Mouse (Mus musculus): ENCODE measurements around the gene Slmap. TPM values are rescaled to one million over a fixed set of nuclear protein-coding genes. Genes with fewer than 3 reads are reported as not detected.

Gene Slmap
- polyA plus RNA-seq, 1 experiment from 2014 or later: 14.1 TPM

DNA sequence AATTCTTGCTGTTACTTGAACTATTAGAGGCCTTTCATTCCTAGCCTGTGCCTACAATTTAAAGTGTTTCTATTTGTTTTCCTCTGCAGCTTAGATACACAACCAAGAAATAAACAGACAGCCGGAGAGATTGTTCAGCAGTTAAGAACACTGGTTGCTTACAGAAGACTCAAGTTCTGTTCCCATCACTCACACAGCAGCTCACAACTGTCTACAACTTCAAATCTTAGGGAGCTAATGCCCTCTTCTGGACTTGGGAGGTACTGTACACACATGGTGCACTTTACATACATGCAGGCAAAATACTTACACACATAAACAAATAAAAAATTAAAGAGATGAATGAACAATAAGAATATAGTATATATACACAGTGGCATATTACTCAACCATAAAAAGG, 39.7 kb downstream of the Slmap start:
- Histone ChIP-seq H3K4me2 (no peak overlapping the region), H3K27ac (replicated peaks) (no peak overlapping the region), H3K4me3 (no peak overlapping the region), H3K36me3 (no peaks in the 10 kb centered on the region), H3K9ac (no peak overlapping the region), H3K4me1 (replicated peaks) (no peaks in the 10 kb centered on the region), H3K9me3 (no peaks in the 10 kb centered on the region), H3K27me3 (no peaks in the 10 kb centered on the region)
- ATAC-seq (ENCODE audit: low FRiP score, low read depth): no peak
- 94% methylated on average over 1 of the region's 1 CpGs for WGBS

- Histone ChIP-seq H3K27ac (replicated peaks) (no peak overlapping the region), H3K9me3 (no peaks in the 10 kb centered on the region), H3K9ac (no peak overlapping the region), H3K27me3 (no peaks in the 10 kb centered on the region), H3K4me2 (no peak overlapping the region), H3K4me3 (no peak overlapping the region), H3K36me3 (no peaks in the 10 kb centered on the region), H3K4me1 (replicated peaks) (peaks cover 12% of the 10 kb centered on the region)
- 41% methylated on average over 2 of the region's 2 CpGs for WGBS
- 0 out of 2 replicates have a peak, but pooled peaks have one; percentile 65 for ATAC-seq (ENCODE audit: low FRiP score, low read depth)
Observed at GRCm38 (mm10) chr14:26491150-26491549, 43.6 kb downstream of the Slmap start.

DNA sequence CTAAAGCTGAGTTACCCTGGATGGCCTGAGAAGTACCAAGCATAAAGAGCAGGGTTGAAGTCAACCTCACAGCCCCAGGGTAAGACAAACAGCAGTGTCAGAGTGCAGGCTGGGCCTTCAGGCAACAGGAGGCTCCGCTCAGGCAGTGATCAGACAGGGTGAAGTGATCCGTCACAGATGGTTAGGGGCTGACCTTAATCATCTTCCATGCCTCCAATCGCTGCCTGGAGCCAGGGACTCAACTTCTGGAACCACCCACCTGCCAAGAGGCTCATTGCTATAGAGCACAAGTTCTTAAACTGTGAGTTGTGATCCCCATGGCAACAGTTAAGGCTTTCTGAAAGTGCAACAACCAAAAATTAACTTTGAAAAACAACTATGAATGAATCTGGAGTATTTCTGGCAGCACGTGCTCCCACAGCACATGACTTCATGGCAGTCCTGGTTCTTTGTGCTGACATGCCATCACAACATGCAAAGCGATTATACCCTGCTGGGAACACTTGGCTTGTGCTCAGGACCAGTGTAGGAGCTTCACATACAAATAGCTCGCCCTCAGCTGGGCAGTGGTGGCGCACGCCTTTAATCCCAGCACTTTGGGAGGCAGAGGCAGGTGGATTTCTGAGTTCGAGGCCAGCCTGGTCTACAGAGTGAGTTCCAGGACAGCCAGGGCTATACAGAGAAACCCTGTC, 46.3 kb downstream of the Slmap start:
- ATAC-seq (ENCODE audit: low FRiP score, low read depth): peak; percentile 61; the same call in 1 of the 2 replicates
- no peak overlapping the region for H3K9ac ChIP-seq

GRCm38 (mm10) chr14:26486416-26487198, 48.1 kb downstream of the Slmap start:
- H3K36me3 ChIP-seq: no peaks in the 10 kb centered on the region
- H3K27me3 ChIP-seq: no peaks in the 10 kb centered on the region
- ATAC-seq (ENCODE audit: low FRiP score, low read depth): no peak
- no peak overlapping the region for H3K9ac ChIP-seq
- no peak overlapping the region for H3K4me3 ChIP-seq
- peaks cover 12% of the 10 kb centered on the region for H3K4me1 ChIP-seq (replicated peaks)
- no peaks in the 10 kb centered on the region for H3K9me3 ChIP-seq
- no peak overlapping the region for H3K27ac ChIP-seq (replicated peaks)
- WGBS: 48% methylated on average over 8 of the region's 8 CpGs
- H3K4me2 ChIP-seq: no peak overlapping the region

More for the DNA sequence above, 46.3 kb downstream of the Slmap start:
- no peak overlapping the region for H3K4me3 ChIP-seq
- no peaks in the 10 kb centered on the region for H3K9me3 ChIP-seq
- H3K27me3 ChIP-seq: no peaks in the 10 kb centered on the region
- no peak overlapping the region for H3K27ac ChIP-seq (replicated peaks)
- H3K4me2 ChIP-seq: no peak overlapping the region
- no peaks in the 10 kb centered on the region for H3K36me3 ChIP-seq
- peaks cover 12% of the 10 kb centered on the region for H3K4me1 ChIP-seq (replicated peaks)
- WGBS: 48% methylated on average over 9 of the region's 9 CpGs

DNA sequence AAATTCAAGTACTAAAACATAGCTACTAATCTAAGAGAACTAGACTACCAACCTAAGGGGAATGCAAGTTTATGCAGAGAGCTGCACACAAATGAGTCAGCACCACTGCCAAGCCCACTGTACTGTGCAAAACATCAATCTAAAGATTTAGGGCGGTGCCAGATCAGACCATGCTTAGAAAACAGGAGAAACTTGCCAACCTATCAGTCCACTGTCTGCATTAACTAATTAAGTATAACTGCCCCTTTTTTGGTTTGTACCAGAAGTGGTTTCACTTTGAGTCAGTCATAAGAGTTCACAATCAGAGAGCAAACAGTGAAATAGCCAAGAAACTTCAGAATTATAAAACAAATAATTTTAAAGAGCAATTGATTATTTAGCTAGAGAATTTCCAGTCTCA, 53.3 kb downstream of the Slmap start:
- H3K9me3 ChIP-seq: no peaks in the 10 kb centered on the region
- H3K4me1 ChIP-seq (replicated peaks): no peaks in the 10 kb centered on the region
- H3K27me3 ChIP-seq: no peaks in the 10 kb centered on the region
- H3K4me2 ChIP-seq: no peak overlapping the region
- no peak overlapping the region for H3K9ac ChIP-seq
- no peak for ATAC-seq (ENCODE audit: low FRiP score, low read depth)
- no peak overlapping the region for H3K27ac ChIP-seq (replicated peaks)
- H3K36me3 ChIP-seq: no peaks in the 10 kb centered on the region
- WGBS: 97% methylated on average over 1 of the region's 1 CpGs
- H3K4me3 ChIP-seq: no peak overlapping the region

DNA sequence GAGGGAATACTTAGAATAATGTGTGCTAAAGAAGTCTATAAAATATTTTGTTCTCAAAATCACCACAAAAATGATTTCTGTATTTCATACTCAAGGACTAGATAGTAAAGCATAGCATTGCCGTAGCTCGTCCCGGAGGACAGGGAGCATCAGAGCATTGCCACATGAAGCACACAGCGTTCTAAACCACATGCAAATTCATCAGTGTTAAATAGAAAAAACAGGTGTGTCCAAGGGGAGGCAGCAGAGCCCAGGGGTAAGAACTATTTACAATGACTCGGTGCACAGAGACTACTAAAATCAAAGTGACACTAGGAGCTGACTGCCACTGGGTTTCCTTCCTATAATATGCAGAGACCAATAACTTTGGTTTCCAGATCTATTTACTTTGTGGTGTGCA, 57.0 kb downstream of the Slmap start:
- no peak overlapping the region for H3K4me2 ChIP-seq
- 90% methylated on average over 5 of the region's 5 CpGs for WGBS

DNA sequence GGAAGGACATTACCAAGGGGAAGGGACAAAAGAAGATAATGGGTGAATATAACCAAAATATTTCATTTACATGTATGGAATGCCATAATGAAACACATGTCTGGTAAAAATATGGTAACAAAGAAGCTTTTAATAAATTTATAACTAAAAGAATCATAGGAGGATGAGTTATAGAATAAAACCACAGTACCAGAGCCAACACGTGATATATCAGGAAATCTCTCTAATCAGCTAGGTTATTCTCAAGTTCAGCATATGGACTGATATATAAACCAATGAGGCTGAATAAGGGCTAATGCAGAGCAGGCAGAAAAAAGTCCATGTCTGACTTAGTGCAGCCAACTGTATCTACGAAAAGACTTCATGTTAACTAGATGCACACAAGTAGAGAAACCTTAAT, 58.3 kb downstream of the Slmap start:
- ATAC-seq (ENCODE audit: low FRiP score, low read depth): no peak
- Histone ChIP-seq H3K4me2 (no peak overlapping the region), H3K27me3 (no peaks in the 10 kb centered on the region), H3K36me3 (no peaks in the 10 kb centered on the region), H3K4me1 (replicated peaks) (no peaks in the 10 kb centered on the region), H3K9me3 (no peaks in the 10 kb centered on the region), H3K9ac (no peak overlapping the region), H3K4me3 (no peak overlapping the region), H3K27ac (replicated peaks) (no peak overlapping the region)
- WGBS: 93% methylated on average over 2 of the region's 2 CpGs

More for the DNA sequence above, 57.0 kb downstream of the Slmap start:
- Histone ChIP-seq H3K9ac (no peak overlapping the region), H3K4me3 (no peak overlapping the region), H3K4me1 (replicated peaks) (no peaks in the 10 kb centered on the region), H3K9me3 (no peaks in the 10 kb centered on the region), H3K27ac (replicated peaks) (no peak overlapping the region), H3K36me3 (no peaks in the 10 kb centered on the region), H3K27me3 (no peaks in the 10 kb centered on the region)
- ATAC-seq (ENCODE audit: low FRiP score, low read depth): no peak

DNA sequence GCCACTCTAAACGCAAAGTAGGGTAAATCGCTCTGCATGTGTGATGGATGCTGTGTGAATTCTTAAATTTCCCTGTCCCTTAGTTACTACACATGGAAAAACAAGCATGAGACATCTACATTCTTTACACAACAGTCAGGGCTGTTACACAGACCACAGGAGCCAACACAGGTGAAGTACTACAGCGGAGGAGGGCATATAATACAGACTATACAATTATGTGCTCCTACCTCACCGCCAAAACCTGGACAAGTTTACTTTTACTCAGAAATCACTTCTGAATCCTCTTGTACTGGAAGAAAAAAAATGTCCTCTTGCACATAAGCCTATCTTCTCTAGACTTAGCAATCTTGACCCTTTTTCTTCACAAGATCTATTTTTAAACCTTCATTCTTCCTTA, 66.8 kb downstream of the Slmap start:
- no peak overlapping the region for H3K4me3 ChIP-seq
- H3K27ac ChIP-seq (replicated peaks): no peak overlapping the region
- no peak overlapping the region for H3K9ac ChIP-seq
- H3K4me1 ChIP-seq (replicated peaks): no peaks in the 10 kb centered on the region
- WGBS: 93% methylated on average over 4 of the region's 4 CpGs
- no peak for ATAC-seq (ENCODE audit: low FRiP score, low read depth)
- H3K4me2 ChIP-seq: no peak overlapping the region
- no peaks in the 10 kb centered on the region for H3K9me3 ChIP-seq
- H3K36me3 ChIP-seq: 0 out of 2 replicates have a peak, but pooled peaks cover 5% of the 10 kb centered on the region
- no peaks in the 10 kb centered on the region for H3K27me3 ChIP-seq

GRCm38 (mm10) chr14:26466544-26467125, 68.1 kb downstream of the Slmap start:
- Histone ChIP-seq H3K9me3 (no peaks in the 10 kb centered on the region), H3K36me3 (peaks cover 14% of the 10 kb centered on the region), H3K4me3 (no peak overlapping the region), H3K27me3 (no peaks in the 10 kb centered on the region), H3K4me2 (no peak overlapping the region), H3K27ac (replicated peaks) (no peak overlapping the region), H3K9ac (no peak overlapping the region), H3K4me1 (replicated peaks) (no peaks in the 10 kb centered on the region)
- WGBS: 73% methylated on average over 5 of the region's 5 CpGs
- no peak for ATAC-seq (ENCODE audit: low FRiP score, low read depth)

GRCm38 (mm10) chr14:26465898-26466297, 68.8 kb downstream of the Slmap start:
- no peaks in the 10 kb centered on the region for H3K9me3 ChIP-seq
- no peaks in the 10 kb centered on the region for H3K4me1 ChIP-seq (replicated peaks)
- no peak overlapping the region for H3K4me3 ChIP-seq
- H3K4me2 ChIP-seq: no peak overlapping the region
- no peak overlapping the region for H3K27ac ChIP-seq (replicated peaks)
- 84% methylated on average over 6 of the region's 6 CpGs for WGBS
- peaks cover 18% of the 10 kb centered on the region for H3K36me3 ChIP-seq
- ATAC-seq (ENCODE audit: low FRiP score, low read depth): no peak
- H3K27me3 ChIP-seq: no peaks in the 10 kb centered on the region
- H3K9ac ChIP-seq: no peak overlapping the region

- H3K4me3 ChIP-seq: no peak overlapping the region
- H3K4me2 ChIP-seq: no peak overlapping the region
- H3K27ac ChIP-seq (replicated peaks): no peak overlapping the region
- H3K36me3 ChIP-seq: peaks cover 23% of the 10 kb centered on the region
- no peaks in the 10 kb centered on the region for H3K27me3 ChIP-seq
- no peak overlapping the region for H3K9ac ChIP-seq
- ATAC-seq (ENCODE audit: low FRiP score, low read depth): no peak
- no peaks in the 10 kb centered on the region for H3K9me3 ChIP-seq
- H3K4me1 ChIP-seq (replicated peaks): no peaks in the 10 kb centered on the region
Observed at GRCm38 (mm10) chr14:26459516-26459915, 75.2 kb downstream of the Slmap start.

DNA sequence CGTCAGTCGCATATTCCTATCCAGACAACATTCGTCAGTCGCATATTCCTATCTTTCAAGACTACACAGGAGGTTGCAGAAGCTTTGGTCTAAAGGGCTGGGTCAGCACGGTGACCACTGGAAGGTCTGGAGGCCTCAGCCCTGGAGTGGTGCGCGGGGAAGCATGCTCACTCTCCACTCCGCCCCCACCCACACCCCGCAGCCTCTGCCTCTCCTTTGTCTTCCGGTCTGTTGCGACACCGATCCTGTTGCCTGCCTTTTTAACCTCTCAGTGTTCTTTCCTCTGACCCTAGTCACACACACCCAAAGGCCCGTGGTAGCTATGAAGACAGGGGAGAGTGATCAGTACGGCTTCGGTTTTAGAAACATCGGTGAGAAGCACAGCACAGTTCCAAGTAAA, 79.9 kb downstream of the Slmap start:
- no peak overlapping the region for H3K4me3 ChIP-seq
- H3K36me3 ChIP-seq: peaks cover under 1% of the 10 kb centered on the region; the same call in 1 of the 2 replicates
- H3K27ac ChIP-seq (replicated peaks): no peak overlapping the region
- no peak overlapping the region for H3K4me2 ChIP-seq
- no peaks in the 10 kb centered on the region for H3K9me3 ChIP-seq
- no peak for ATAC-seq (ENCODE audit: low FRiP score, low read depth)
- H3K4me1 ChIP-seq (replicated peaks): peaks cover 7% of the 10 kb centered on the region
- no peaks in the 10 kb centered on the region for H3K27me3 ChIP-seq
- no peak overlapping the region for H3K9ac ChIP-seq
- WGBS: 51% methylated on average over 16 of the region's 16 CpGs

Measured in hindbrain, embryonic 15.5 days (tissue).